ENCODE assay signal across 8 mouse cellular contexts in the genomic region with DNA sequence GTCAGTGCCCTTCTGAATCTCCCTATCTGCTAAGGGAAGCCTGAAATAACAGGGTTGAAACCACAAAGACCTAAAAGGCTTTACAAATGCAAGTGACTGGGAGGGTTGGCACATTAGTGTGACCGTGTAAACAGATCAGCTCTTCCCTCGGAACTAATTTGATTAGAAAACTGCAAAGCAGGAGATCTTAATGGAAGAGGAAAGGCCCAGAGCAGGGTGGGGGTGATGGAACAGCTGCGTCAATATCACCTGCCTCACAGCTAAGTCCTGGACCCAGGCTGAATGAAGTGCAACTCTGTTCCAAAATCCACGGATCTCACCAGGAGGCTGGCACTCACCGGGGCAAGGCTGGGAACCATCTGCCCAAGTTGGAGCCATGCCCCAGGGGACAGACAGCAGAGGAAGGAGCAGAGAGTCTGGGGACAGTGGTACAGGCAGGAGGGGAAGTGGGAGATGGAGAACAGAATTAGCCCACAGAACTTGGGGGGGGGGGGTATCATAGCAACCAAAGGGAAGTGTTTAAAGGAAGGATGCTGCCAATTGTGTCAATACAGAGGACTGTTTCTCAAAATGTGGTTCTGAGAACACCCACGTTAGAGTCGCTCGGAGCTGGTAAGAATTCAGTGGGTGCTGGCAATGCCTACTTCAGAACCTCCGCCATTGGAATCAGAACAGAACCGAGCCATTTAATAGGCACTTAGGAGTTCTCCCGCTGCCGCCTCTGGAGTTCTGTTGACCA. TPM values are rescaled to one million over a fixed set of nuclear protein-coding genes. Genes with fewer than 3 reads are reported as not detected.
DNase-seq lines count a peak whose midpoint lies in the region; ATAC-seq lines count a peak whose summit lies in the region.
"Had no signal": no experiment of that assay in that cellular context is flagged by ENCODE, and none has a peak within 500 bp of the region (broad histone marks: within the 10 kb centered on the region; RNA-seq: fewer than 3 reads in every experiment).

No protein-coding gene starts in this region.

- peak; percentile 94 to 95 for DNase-seq in cerebellum, adult 18-20 months
- peak; percentile 72 to 78 for DNase-seq in layer of hippocampus, adult 8-10 months (ENCODE audit: low spot score in 2 of 2)
- DNase-seq in urinary bladder, postnatal 4 days (ENCODE audit: low spot score in 2 of 2): no peak

- WGBS in forebrain, embryonic 12.5 days: 76% methylated on average over 12 of the region's 12 CpGs
- 46% methylated on average over 12 of the region's 12 CpGs for WGBS in neural tube, embryonic 13.5 days
- 61% methylated on average over 12 of the region's 12 CpGs for WGBS in heart, embryonic 12.5 days

- H3K9me3 ChIP-seq in forebrain, embryonic 12.5 days: no peaks in the 10 kb centered on the region
- H3K9me3 ChIP-seq in neural tube, embryonic 13.5 days: no peaks in the 10 kb centered on the region
- H3K9me3 ChIP-seq in heart, embryonic 12.5 days (replicated peaks): no peaks in the 10 kb centered on the region
- H3K9me3 ChIP-seq: megakaryocyte, embryonic 14.5 days had no signal

- no peaks in the 10 kb centered on the region for H3K27me3 ChIP-seq in forebrain, embryonic 12.5 days
- no peaks in the 10 kb centered on the region for H3K27me3 ChIP-seq in neural tube, embryonic 13.5 days
- H3K27me3 ChIP-seq in heart, embryonic 12.5 days (replicated peaks): no peaks in the 10 kb centered on the region

- H3K4me3 ChIP-seq in forebrain, embryonic 12.5 days (replicated peaks): no peak overlapping the region
- H3K4me3 ChIP-seq in neural tube, embryonic 13.5 days: no peak overlapping the region
- H3K4me3 ChIP-seq in heart, embryonic 12.5 days: no peak overlapping the region

- no peak for ATAC-seq in forebrain, embryonic 12.5 days (ENCODE audit: low FRiP score)
- peak; percentile 78 for ATAC-seq in neural tube, embryonic 13.5 days (ENCODE audit: low read depth)
- ATAC-seq in heart, embryonic 12.5 days (ENCODE audit: insufficient number of reproducible peaks, low FRiP score): no peak
- ATAC-seq in erythroid progenitor cell, adult 5-6 weeks (replicated peaks; ENCODE audit: low FRiP score, poor library complexity, severe bottlenecking): no peak

- no peaks in the 10 kb centered on the region for H3K36me3 ChIP-seq in forebrain, embryonic 12.5 days (replicated peaks)
- no peaks in the 10 kb centered on the region for H3K36me3 ChIP-seq in neural tube, embryonic 13.5 days
- H3K36me3 ChIP-seq in heart, embryonic 12.5 days: no peaks in the 10 kb centered on the region

- no peak overlapping the region for H3K4me2 ChIP-seq in forebrain, embryonic 12.5 days
- H3K4me2 ChIP-seq in neural tube, embryonic 13.5 days: no peak overlapping the region
- H3K4me2 ChIP-seq in heart, embryonic 12.5 days: no peak overlapping the region

- H3K9ac ChIP-seq in forebrain, embryonic 12.5 days: no peak overlapping the region
- H3K9ac ChIP-seq in neural tube, embryonic 13.5 days: no peak overlapping the region
- H3K9ac ChIP-seq in heart, embryonic 12.5 days: no peak overlapping the region

- peaks cover 10% of the 10 kb centered on the region for H3K4me1 ChIP-seq in forebrain, embryonic 12.5 days
- peaks cover 28% of the 10 kb centered on the region for H3K4me1 ChIP-seq in neural tube, embryonic 13.5 days (replicated peaks)
- peaks cover 4% of the 10 kb centered on the region; the same call in 1 of the 2 replicates for H3K4me1 ChIP-seq in heart, embryonic 12.5 days (replicated peaks)

- H3K27ac ChIP-seq in forebrain, embryonic 12.5 days: peak overlapping the region; percentile 25; the same call in 1 of the 2 replicates
- peak overlapping the region; percentile 79 for H3K27ac ChIP-seq in neural tube, embryonic 13.5 days (replicated peaks)
- no peak overlapping the region for H3K27ac ChIP-seq in heart, embryonic 12.5 days (ENCODE audit: poor library complexity, severe bottlenecking)

RNA-seq across cellular contexts. Expression of gene Fra10ac1, which starts 14.4 kb away (rescaled TPM):
- 51.8 and 58.4 TPM in 2 replicates for polyA plus RNA-seq in forebrain, embryonic 12.5 days (2016; fragmentation: Nextera tagmentation; extraction: Ambion mirVana)
- 10 to 100 TPM; 16.7 to 21.3 (median 19.1) TPM for total RNA-seq in layer of hippocampus, adult 8-10 months (2022)
- polyA plus RNA-seq in neural tube, embryonic 13.5 days (2015; fragmentation: Nextera tagmentation; extraction: Ambion mirVana): 46.3 and 47.7 TPM in 2 replicates
- 30.2 and 31.7 TPM in 2 replicates for polyA plus RNA-seq in heart, embryonic 12.5 days (2016; fragmentation: Nextera tagmentation; extraction: Ambion mirVana)
- 1.8 and 2.1 TPM in 2 replicates for total RNA-seq in erythroid progenitor cell, adult 5-6 weeks (2015; ENCODE audit: low replicate concordance)
- 6.1 and 9.5 TPM in 2 replicates for total RNA-seq in erythroid progenitor cell, adult 5-6 weeks (2017; ENCODE audit: low replicate concordance)

RNA-seq across cellular contexts. Expression of gene Lgi1, which starts 26.0 kb away (rescaled TPM):
- 2.1 and 2.4 TPM in 2 replicates for polyA plus RNA-seq in forebrain, embryonic 12.5 days (2016; fragmentation: Nextera tagmentation; extraction: Ambion mirVana)
- total RNA-seq in layer of hippocampus, adult 8-10 months (2022): 100 to 1,000 TPM; 159 to 183 (median 172) TPM
- polyA plus RNA-seq in neural tube, embryonic 13.5 days (2015; fragmentation: Nextera tagmentation; extraction: Ambion mirVana): 9.5 and 11.2 TPM in 2 replicates
- not detected in 2 replicates for polyA plus RNA-seq in heart, embryonic 12.5 days (2016; fragmentation: Nextera tagmentation; extraction: Ambion mirVana)
- not detected in 2 replicates for total RNA-seq in erythroid progenitor cell, adult 5-6 weeks (2015; ENCODE audit: low replicate concordance)
- total RNA-seq in erythroid progenitor cell, adult 5-6 weeks (2017; ENCODE audit: low replicate concordance): not detected in 2 replicates

Comparison
In these comparisons a context has a peak if more than half of its experiments do, and no peak if none do; other contexts are left out.
1. DNase-seq: peak in cerebellum, adult 18-20 months (2 of 2) and layer of hippocampus, adult 8-10 months (2 of 2); none in urinary bladder, postnatal 4 days (0 of 2).